Mouse (Mus musculus) MEL (cell line): Measurements from ENCODE around the gene Mgat5.

ENCODE experiments used
- CHD2 ChIP-seq: IDR thresholded peaks from 2 replicates; pipeline ENCODE4 v1.6.1; 2011; ENCODE audit warnings: low read length, improper control_type of control experiment
- CTCF ChIP-seq, 3 experiments: IDR thresholded peaks in 2 of 3; conservative IDR thresholded peaks in 1 of 3; 2 replicates each; pipeline ENCODE4 v1.5.1; 2011 to 2012; ENCODE audit warnings: low read length in 3 of 3, low read depth in 2 of 3, mild to moderate bottlenecking in 2 of 3, improper control_type of control experiment in 1 of 3, inconsistent platforms in 1 of 3, mixed read lengths in 1 of 3, moderate library complexity in 1 of 3; ENCODE audit not compliant: control insufficient read depth in 1 of 3, insufficient read depth in 1 of 3, poor library complexity in 1 of 3, severe bottlenecking in 1 of 3
- EP300 ChIP-seq, 2 experiments: IDR thresholded peaks; 2 replicates each; pipeline ENCODE4 v1.6.1; 2011; ENCODE audit warnings: improper control_type of control experiment in 2 of 2, low read length in 2 of 2, low read depth in 1 of 2, mild to moderate bottlenecking in 1 of 2
- GABPA ChIP-seq: IDR thresholded peaks from 2 replicates; pipeline ENCODE4 v1.6.1; 2012; ENCODE audit warnings: low read depth, mild to moderate bottlenecking, inconsistent platforms, low read length, improper control_type of control experiment, moderate library complexity
- MXI1 ChIP-seq: IDR thresholded peaks from 2 replicates; pipeline ENCODE4 v1.6.1; 2011; ENCODE audit warnings: mild to moderate bottlenecking, low read depth, low read length, improper control_type of control experiment
- POLR2A ChIP-seq, 2 experiments: IDR thresholded peaks; 2 replicates each; pipeline ENCODE4 v1.6.1; 2011 to 2012; ENCODE audit warnings: low read length in 2 of 2, mild to moderate bottlenecking in 2 of 2, control low read depth in 1 of 2, improper control_type of control experiment in 1 of 2, low read depth in 1 of 2, moderate library complexity in 1 of 2; ENCODE audit not compliant: control insufficient read depth in 1 of 2, insufficient read depth in 1 of 2, poor library complexity in 1 of 2
- SIN3A ChIP-seq: IDR thresholded peaks from 2 replicates; pipeline ENCODE4 v1.6.1; 2012; ENCODE audit warnings: low read length, improper control_type of control experiment, inconsistent platforms
- USF1 ChIP-seq: IDR thresholded peaks from 2 replicates; pipeline ENCODE4 v1.6.1; 2014; ENCODE audit warnings: low read depth, mild to moderate bottlenecking, inconsistent platforms, low read length, improper control_type of control experiment, moderate library complexity

DNA sequence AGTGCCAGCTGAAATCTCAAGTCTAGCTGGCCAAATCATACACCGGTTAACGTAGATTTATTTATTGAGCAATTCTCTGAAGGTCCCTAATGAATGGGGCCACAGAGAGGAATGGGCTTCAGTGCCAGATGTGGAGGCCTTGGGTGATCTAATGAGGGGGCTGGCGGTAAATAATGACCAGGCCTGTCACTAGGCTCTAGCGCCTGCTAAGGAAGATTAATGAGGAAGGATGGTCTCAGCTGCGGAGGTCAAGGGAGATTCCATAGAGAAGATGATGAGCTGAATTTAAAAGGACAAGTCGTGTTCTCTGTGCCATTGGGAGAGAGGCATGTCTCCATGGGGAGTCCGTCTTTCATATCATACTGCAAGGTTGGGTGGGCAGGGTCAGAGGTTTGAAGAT, 178.3 kb downstream of the Mgat5 start:
- TF ChIP-seq POLR2A (IDR thresholded peaks at IDR 0.05; ENCODE audit: control insufficient read depth in 1 of 2, insufficient read depth in 1 of 2, low read depth in 1 of 2, low read length in 2 of 2, poor library complexity in 1 of 2) (no peak), USF1 (no peak), CTCF (IDR thresholded peaks at IDR 0.05 in 2 of 3, conservative IDR thresholded peaks at IDR 0.05 in 1 of 3; ENCODE audit: control insufficient read depth in 1 of 3, insufficient read depth in 1 of 3, low read depth in 2 of 3, low read length in 3 of 3, poor library complexity in 1 of 3, severe bottlenecking in 1 of 3) (no peak), MXI1 (no peak), SIN3A (no peak), CHD2 (no peak), EP300 (IDR thresholded peaks at IDR 0.05; ENCODE audit: low read depth in 1 of 2, low read length in 2 of 2) (no peak), GABPA (no peak)
